20 mouse cellular contexts compared by ENCODE assay signal in the genomic region with DNA sequence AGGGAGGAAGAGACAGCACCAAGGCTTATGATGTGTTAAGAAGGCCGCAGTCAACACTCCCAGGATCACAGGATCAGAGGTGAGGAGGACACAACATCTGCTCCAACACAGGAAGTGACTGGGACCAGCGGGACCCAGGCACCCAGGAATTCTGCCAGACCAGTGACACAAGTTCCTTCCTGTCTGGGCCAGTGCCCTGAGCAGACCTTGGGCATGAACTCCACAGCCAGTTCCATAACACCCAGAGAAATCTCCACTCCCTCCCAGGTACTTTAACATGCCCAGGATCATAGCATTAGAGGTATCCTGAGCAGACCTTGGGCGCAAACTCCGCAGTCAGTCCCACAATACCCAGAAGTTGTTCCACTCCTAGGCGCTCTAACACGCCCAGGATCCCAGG. TPM values are rescaled to one million over a fixed set of nuclear protein-coding genes. Genes with fewer than 3 reads are reported as not detected.
"Had no signal": no experiment of that assay in that cellular context is flagged by ENCODE, and none has a peak within 500 bp of the region (broad histone marks: within the 10 kb centered on the region; RNA-seq: fewer than 3 reads in every experiment).

No protein-coding gene starts in this region.

- DNase-seq: kidney, adult 18-20 months; kidney, postnatal 25 days; lung, adult 2 months; lung, postnatal 14 days; right cerebral cortex, adult 18-20 months; right cerebral cortex, postnatal 25 days; thymus, adult 2 months; thymus, postnatal 25 days had no signal

- H3K4me2 ChIP-seq: kidney, embryonic 15.5 days; limb, embryonic 15.5 days; midbrain, embryonic 13.5 days; neural tube, embryonic 15.5 days had no signal

- H3K27ac ChIP-seq: kidney, embryonic 15.5 days; left cerebral cortex, adult 2 months; limb, embryonic 15.5 days; liver, embryonic 14.5 days; midbrain, embryonic 13.5 days; neural tube, embryonic 15.5 days had no signal

- ATAC-seq: midbrain, embryonic 13.5 days had no signal

- H3K4me3 ChIP-seq: kidney, embryonic 15.5 days; left cerebral cortex, adult 2 months; limb, embryonic 15.5 days; midbrain, embryonic 13.5 days; myocyte; neural tube, embryonic 15.5 days had no signal

- H3K9me3 ChIP-seq: kidney, embryonic 15.5 days; limb, embryonic 15.5 days; midbrain, embryonic 13.5 days; neural tube, embryonic 15.5 days had no signal

- H3K36me3 ChIP-seq: kidney, embryonic 15.5 days; limb, embryonic 15.5 days; midbrain, embryonic 13.5 days; neural tube, embryonic 15.5 days had no signal

- H3K27me3 ChIP-seq: kidney, embryonic 15.5 days; limb, embryonic 15.5 days; midbrain, embryonic 13.5 days; neural tube, embryonic 15.5 days had no signal

- H3K4me1 ChIP-seq: kidney, embryonic 15.5 days; limb, embryonic 15.5 days; midbrain, embryonic 13.5 days; neural tube, embryonic 15.5 days had no signal

- H3K9ac ChIP-seq: kidney, embryonic 15.5 days; limb, embryonic 15.5 days; liver, embryonic 14.5 days; midbrain, embryonic 13.5 days; neural tube, embryonic 15.5 days had no signal

RNA-seq across cellular contexts. Expression of a gene that starts 18.7 kb away (rescaled TPM):
- polyA plus RNA-seq: kidney, embryonic 15.5 days; limb, embryonic 15.5 days; lung, adult 2 months; myocyte; neural tube, embryonic 11.5 days; small intestine, adult 2 months; thymus, adult 2 months; urinary bladder, adult 2 months had no signal

RNA-seq across cellular contexts. Expression of a gene that starts 21.9 kb away (rescaled TPM):
- polyA plus RNA-seq: intestine, embryonic 14.5 days; kidney, embryonic 15.5 days; limb, embryonic 11.5 days; limb, embryonic 15.5 days; liver, embryonic 14.5 days; lung, adult 2 months; myocyte; neural tube, embryonic 11.5 days; neural tube, embryonic 15.5 days; small intestine, adult 2 months; thymus, adult 2 months; urinary bladder, adult 2 months had no signal
